Mouse (Mus musculus) forebrain, embryonic 15.5 days (tissue): ENCODE results near the gene Dmrt1. TPM values are rescaled to one million over a fixed set of nuclear protein-coding genes. Genes with fewer than 3 reads are reported as not detected.

Source experiments
- ATAC-seq: fragments of 200-750 bp; cut with Nextera tagmentation; replicated peaks from 2 replicates; pipeline ENCODE4 v1.8.0; 2017; ENCODE audit warnings: mild to moderate bottlenecking, moderate TSS enrichment, moderate library complexity
- H3K27ac ChIP-seq: fragments of 300-500 bp; sonication (generic); replicated peaks from 2 replicates; pipeline ENCODE4 v1.5.1; 2015; ENCODE audit warnings: mild to moderate bottlenecking, inconsistent platforms
- H3K27me3 ChIP-seq: fragments of 300-500 bp; sonication (generic); 2 replicates; pipeline ENCODE4 v1.6.1; 2015; ENCODE audit warnings: inconsistent platforms
- H3K36me3 ChIP-seq: fragments of 300-500 bp; sonication (generic); 2 replicates; pipeline ENCODE4 v1.6.1; 2015; ENCODE audit warnings: mild to moderate bottlenecking, inconsistent platforms
- H3K4me1 ChIP-seq: fragments of 300-500 bp; sonication (generic); 2 replicates; pipeline ENCODE4 v1.6.1; 2015; ENCODE audit warnings: inconsistent platforms
- H3K4me2 ChIP-seq: fragments of 300-500 bp; sonication (generic); replicated peaks from 2 replicates; pipeline ENCODE4 v1.6.1; 2015; ENCODE audit warnings: mild to moderate bottlenecking, inconsistent platforms
- H3K4me3 ChIP-seq: fragments of 300-500 bp; sonication (generic); 2 replicates; pipeline ENCODE4 v1.5.1; 2015; ENCODE audit warnings: mild to moderate bottlenecking, inconsistent platforms
- H3K9ac ChIP-seq: fragments of 300-500 bp; sonication (generic); replicated peaks from 2 replicates; pipeline ENCODE4 v1.6.1; 2015; ENCODE audit warnings: mild to moderate bottlenecking, inconsistent platforms
- H3K9me3 ChIP-seq: fragments of 300-500 bp; sonication (generic); 2 replicates; pipeline ENCODE4 v1.6.1; 2016; ENCODE audit warnings: inconsistent platforms
- WGBS: fragments of 180-500 bp; shearing (Covaris S2); methylation state at CpG from one replicate; pipeline ENCODE4 v1.1.7; 2015; ENCODE audit warnings: mixed read lengths; 5-methylcytosine and 5-hydroxymethylcytosine counted together
- polyA plus RNA-seq: library from polyadenylated mRNA; unstranded; fragments of >200 nt; fragmentation: Nextera tagmentation; extraction: Ambion mirVana; gene quantifications from 2 replicates; pipeline ENCODE4 v1.2.1, GENCODE M21; 2015

Gene Dmrt1
- polyA plus RNA-seq, 1 experiment from 2014 or later = 0.18 TPM

DNA sequence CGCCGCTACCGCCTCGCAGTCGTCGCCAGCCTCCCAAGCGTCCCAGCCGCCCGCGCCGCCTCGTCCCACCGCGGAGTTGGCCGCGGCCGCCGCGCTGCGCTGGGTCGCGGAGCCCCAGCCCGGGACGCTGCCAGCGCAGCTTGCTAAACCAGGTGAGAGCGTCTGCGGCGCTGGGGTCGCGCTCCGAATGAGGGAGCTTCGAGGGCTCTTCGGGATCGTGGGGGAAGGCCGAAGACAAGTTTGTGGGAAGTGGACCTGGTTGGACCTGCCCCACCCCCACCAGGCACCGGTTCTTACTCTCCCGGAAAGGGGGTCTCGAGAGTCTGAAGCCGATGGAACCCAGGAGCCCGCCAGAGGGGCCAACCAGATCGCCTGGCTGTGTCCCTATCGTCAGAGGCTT is 105.7 kb downstream of the Dmrt1 start:
- Histone ChIP-seq H3K27ac (peak overlapping the region; percentile 68), H3K4me2 (peak overlapping the region; percentile 72), H3K27me3 (peaks cover 63% of the 10 kb centered on the region), H3K4me1 (peaks cover 42% of the 10 kb centered on the region), H3K4me3 (peak overlapping the region; percentile 52), H3K9me3 (no peaks in the 10 kb centered on the region), H3K9ac (peak overlapping the region; percentile 56), H3K36me3 (no peaks in the 10 kb centered on the region)
- ATAC-seq = peak; percentile 27; the same call in 1 of the 2 replicates
- WGBS = under 1% methylated on average over 42 of the region's 42 CpGs

DNA sequence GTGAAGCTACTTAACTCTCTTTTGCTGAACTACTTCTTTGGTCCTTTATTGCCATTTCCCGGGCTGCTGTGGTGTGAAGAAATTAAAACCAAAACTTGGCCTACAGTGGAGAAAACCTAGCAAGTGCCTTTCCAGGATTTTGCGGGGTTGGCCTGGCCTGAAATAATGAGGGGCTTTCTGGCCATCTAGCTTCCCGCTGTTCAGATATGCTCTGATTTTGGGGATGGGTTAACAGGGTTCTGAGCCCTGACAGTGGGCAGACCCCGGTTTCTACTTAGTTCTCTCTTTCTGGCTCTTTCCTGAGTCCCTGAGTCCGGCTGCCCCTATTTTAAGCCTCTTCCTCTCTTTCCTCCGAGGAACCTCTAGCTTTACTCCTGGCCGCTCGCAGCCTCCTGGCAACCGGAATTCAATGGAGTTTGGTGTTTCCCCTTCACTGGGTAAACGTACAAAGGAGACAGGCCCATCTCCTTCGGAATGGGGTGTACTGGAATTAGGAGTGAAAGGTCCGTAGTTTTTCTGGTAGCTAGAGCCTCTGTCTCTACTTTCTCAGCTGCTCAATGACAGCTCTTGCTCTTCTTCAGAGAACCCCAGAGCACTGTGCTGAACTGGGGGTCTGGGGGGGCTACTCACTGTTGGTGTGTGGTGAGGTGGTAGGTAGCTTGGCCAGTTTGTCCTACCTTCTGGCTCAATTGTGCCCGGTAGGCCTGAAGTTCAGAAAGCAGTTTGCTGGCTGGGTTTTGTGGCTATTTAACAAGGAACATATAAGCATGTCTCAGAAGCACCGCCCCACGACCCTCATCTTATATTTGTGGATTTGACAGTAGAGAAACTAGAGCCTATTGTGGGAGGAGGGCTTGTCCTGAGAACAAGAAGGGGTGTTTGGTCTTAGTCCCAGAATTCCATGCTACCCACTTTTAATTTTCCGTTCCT is 106.7 kb downstream of the Dmrt1 start:
- 4% methylated on average over 16 of the region's 16 CpGs for WGBS
- peaks cover 56% of the 10 kb centered on the region for H3K27me3 ChIP-seq
- H3K9ac ChIP-seq = 0 out of 2 replicates have a peak overlapping the region, but pooled peaks have one; percentile 2
- ATAC-seq = no peak
- H3K27ac ChIP-seq = no peak overlapping the region; the same call in 1 of the 2 replicates
- H3K9me3 ChIP-seq = no peaks in the 10 kb centered on the region
- H3K4me3 ChIP-seq = peak overlapping the region; percentile 52
- H3K4me1 ChIP-seq = peaks cover 33% of the 10 kb centered on the region
- H3K36me3 ChIP-seq = no peaks in the 10 kb centered on the region
- peak overlapping the region; percentile 72 for H3K4me2 ChIP-seq

- peaks cover 56% of the 10 kb centered on the region for H3K27me3 ChIP-seq
- peaks cover 28% of the 10 kb centered on the region for H3K4me1 ChIP-seq
- no peaks in the 10 kb centered on the region for H3K36me3 ChIP-seq
- peak overlapping the region; percentile 7; the same call in 1 of the 2 replicates for H3K4me2 ChIP-seq
- no peak overlapping the region for H3K9ac ChIP-seq
- no peak for ATAC-seq
- WGBS = 6% methylated on average over 6 of the region's 6 CpGs
- no peaks in the 10 kb centered on the region for H3K9me3 ChIP-seq
- peak overlapping the region; percentile 5; the same call in 1 of the 2 replicates for H3K4me3 ChIP-seq
- H3K27ac ChIP-seq = no peak overlapping the region
Measured at GRCm38 (mm10) chr19:25612806-25613295, 107.4 kb downstream of the Dmrt1 start.

DNA sequence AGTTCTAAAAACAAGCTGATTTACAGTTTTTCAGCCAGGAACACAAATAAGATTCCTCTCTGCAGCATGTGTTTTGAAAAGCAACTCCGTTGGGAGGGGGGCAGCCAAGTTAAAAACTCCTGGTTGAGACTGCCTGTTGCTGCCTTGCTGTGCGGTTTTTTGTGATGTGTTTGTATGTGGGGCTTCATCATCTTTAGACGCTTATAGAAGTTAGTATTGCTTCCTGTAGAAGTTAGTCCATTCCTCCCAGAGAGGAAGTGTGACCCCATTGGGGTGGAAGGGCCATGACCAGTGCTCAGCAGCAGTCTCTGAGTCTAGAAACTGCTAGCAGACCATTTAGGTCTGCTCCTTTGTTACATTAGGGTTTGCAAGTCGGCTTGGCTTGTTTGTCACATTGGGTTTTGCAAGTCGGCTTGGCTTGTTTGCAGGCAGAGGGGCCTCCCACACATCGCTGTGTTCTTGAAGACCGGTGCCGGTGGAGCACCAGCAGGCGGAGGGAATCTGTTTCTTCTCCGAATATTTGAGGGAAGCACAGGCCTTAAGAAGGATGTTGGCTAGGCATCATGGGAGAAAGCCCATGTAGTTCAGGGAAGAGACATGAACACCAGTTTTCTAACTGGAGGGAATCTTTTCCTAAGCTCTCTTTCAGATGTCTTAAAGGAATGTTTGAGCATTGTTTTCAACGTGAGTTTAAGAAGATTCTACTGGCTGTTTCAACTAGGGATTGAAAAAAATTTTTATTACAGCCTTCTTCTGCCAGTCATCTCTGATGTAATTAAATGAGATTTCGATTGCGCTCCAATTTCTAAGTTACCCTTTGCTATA is 108.3 kb downstream of the Dmrt1 start:
- Histone ChIP-seq H3K4me1 (peaks cover 24% of the 10 kb centered on the region), H3K9me3 (no peaks in the 10 kb centered on the region), H3K9ac (no peak overlapping the region), H3K27me3 (peaks cover 49% of the 10 kb centered on the region), H3K4me3 (0 out of 2 replicates have a peak overlapping the region, but pooled peaks have one; percentile 5), H3K4me2 (peak overlapping the region; percentile 7), H3K27ac (no peak overlapping the region), H3K36me3 (no peaks in the 10 kb centered on the region)
- 7% methylated on average over 13 of the region's 13 CpGs for WGBS
- no peak for ATAC-seq

- 36% methylated on average over 6 of the region's 6 CpGs for WGBS
- no peak overlapping the region for H3K9ac ChIP-seq
- no peak overlapping the region for H3K4me3 ChIP-seq
- no peak for ATAC-seq
- no peaks in the 10 kb centered on the region for H3K9me3 ChIP-seq
- H3K4me2 ChIP-seq = no peak overlapping the region
- H3K36me3 ChIP-seq = no peaks in the 10 kb centered on the region
- peaks cover 59% of the 10 kb centered on the region for H3K27me3 ChIP-seq
- H3K4me1 ChIP-seq = peaks cover 9% of the 10 kb centered on the region
- H3K27ac ChIP-seq = no peak overlapping the region
Measured at GRCm38 (mm10) chr19:25615889-25616288, 110.5 kb downstream of the Dmrt1 start.

DNA sequence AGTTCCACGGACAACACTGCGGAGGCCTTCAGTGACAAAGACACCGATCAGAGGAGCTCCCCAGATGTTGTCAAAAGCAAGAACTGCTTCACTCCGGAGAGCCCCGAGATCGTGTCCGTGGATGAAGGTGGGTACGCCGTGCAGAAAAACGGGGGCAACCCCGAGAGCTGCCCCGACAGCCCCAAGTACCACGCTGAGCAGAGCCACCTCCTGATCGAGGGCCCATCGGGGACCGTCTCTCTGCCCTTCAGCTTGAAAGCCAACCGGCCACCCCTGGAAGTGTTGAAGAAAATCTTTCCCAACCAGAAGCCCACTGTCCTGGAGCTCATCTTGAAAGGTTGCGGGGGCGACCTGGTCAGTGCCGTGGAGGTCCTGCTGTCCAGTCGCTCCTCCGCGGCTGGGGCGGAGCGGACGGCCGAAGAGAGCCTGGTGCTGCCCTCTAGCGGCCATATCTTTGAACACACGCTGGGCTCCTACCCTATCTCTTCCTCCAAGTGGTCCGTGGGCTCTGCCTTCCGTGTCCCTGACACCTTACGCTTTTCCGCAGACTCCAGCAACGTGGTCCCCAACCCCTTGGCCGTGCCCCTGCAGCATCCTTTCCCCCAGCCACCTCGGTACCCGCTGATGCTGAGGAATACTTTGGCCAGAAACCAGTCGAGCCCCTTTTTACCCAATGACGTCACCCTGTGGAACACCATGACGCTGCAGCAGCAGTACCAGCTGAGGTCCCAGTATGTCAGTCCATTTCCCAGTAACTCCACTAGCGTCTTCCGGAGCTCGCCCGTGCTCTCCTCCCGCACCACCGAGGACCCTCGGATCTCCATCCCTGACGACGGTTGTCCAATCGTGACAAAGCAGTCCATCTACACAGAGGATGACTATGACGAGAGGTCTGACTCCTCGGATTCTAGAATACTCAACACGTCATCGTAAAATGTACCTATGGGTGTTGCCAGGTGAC is 117.2 kb downstream of the Dmrt1 start:
- Histone ChIP-seq H3K9ac (peak overlapping the region; percentile 28; the same call in 1 of the 2 replicates), H3K36me3 (no peaks in the 10 kb centered on the region), H3K4me2 (peak overlapping the region; percentile 51), H3K27me3 (peaks cover 32% of the 10 kb centered on the region; the same call in 1 of the 2 replicates), H3K27ac (no peak overlapping the region), H3K9me3 (no peaks in the 10 kb centered on the region), H3K4me1 (peaks cover 9% of the 10 kb centered on the region), H3K4me3 (peak overlapping the region; percentile 39)
- peak; percentile 70 for ATAC-seq
- WGBS = 40% methylated on average over 54 of the region's 54 CpGs

DNA sequence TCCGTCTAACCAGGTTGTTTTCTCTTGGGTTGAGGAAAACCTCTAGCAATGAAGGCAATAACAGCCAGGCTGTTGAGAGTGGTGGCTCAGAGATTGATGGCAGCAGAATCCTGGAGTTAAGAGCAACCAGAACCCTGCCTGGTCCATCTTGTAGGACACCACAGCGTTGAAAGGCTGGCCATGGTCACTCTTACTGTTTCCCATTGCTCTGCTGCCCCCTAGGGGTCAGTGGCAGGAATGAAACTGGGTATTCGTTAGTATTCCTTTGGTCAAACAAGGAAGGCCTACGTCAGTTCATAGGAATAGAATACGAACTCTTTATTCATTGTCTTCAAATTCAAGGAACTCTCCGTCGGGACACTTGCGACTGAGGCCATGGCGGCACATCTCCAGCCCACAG is 123.1 kb downstream of the Dmrt1 start:
- H3K27me3 ChIP-seq = 0 out of 2 replicates have a peak, but pooled peaks cover 9% of the 10 kb centered on the region
- WGBS = 11% methylated on average over 9 of the region's 9 CpGs
- no peak overlapping the region for H3K9ac ChIP-seq
- ATAC-seq = 0 out of 2 replicates have a peak, but pooled peaks have one; percentile 41
- H3K36me3 ChIP-seq = no peaks in the 10 kb centered on the region
- H3K9me3 ChIP-seq = no peaks in the 10 kb centered on the region
- H3K27ac ChIP-seq = no peak overlapping the region
- H3K4me1 ChIP-seq = no peaks in the 10 kb centered on the region
- no peak overlapping the region for H3K4me2 ChIP-seq
- H3K4me3 ChIP-seq = no peak overlapping the region

- Histone ChIP-seq H3K27ac (no peak overlapping the region), H3K36me3 (no peaks in the 10 kb centered on the region), H3K4me2 (no peak overlapping the region), H3K9me3 (no peaks in the 10 kb centered on the region), H3K4me1 (no peaks in the 10 kb centered on the region), H3K4me3 (peak overlapping the region; percentile 43; the same call in 1 of the 2 replicates), H3K27me3 (no peaks in the 10 kb centered on the region), H3K9ac (no peak overlapping the region)
- WGBS = 87% methylated on average over 5 of the region's 5 CpGs
- no peak for ATAC-seq
Measured at GRCm38 (mm10) chr19:25635119-25635518, 129.7 kb downstream of the Dmrt1 start.

- no peaks in the 10 kb centered on the region for H3K4me1 ChIP-seq
- H3K9ac ChIP-seq = peak overlapping the region; percentile 37
- 7% methylated on average over 22 of the region's 22 CpGs for WGBS
- H3K4me3 ChIP-seq = peak overlapping the region; percentile 43
- no peak overlapping the region for H3K27ac ChIP-seq
- H3K36me3 ChIP-seq = no peaks in the 10 kb centered on the region
- H3K9me3 ChIP-seq = no peaks in the 10 kb centered on the region
- ATAC-seq = peak; percentile 80
- no peaks in the 10 kb centered on the region for H3K27me3 ChIP-seq
- H3K4me2 ChIP-seq = peak overlapping the region; percentile 46
Measured at GRCm38 (mm10) chr19:25635622-25636244, 130.3 kb downstream of the Dmrt1 start.

DNA sequence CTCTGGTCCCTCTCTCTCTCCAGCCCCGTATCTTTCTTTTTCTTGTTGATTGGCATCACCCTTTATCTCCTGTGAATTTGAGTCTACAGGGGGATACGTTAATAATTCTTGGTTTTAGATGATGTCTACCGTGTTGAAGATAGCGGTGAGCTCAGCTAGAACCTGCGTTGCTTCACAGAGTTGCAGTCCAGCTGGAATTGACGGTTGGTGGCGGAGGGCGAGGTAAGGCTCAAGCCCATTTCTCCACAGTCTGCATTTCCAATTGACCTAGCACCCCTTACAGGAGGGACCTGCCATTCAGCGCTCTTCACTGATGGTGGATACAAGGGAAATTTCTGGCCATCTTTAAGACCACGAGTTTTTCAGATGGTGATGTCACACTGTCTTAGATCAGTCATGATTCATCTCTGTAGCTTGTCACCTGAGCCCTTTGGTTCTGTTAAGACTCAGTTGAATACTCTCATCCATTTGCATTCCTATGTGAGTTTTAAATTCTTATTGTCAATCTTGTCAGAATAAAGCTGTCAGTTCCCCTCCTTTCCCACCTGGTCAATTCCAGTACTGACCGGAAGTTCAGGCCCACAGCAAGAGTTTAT is 133.4 kb downstream of the Dmrt1 start:
- Histone ChIP-seq H3K27me3 (no peaks in the 10 kb centered on the region), H3K27ac (no peak overlapping the region), H3K4me1 (no peaks in the 10 kb centered on the region), H3K36me3 (no peaks in the 10 kb centered on the region), H3K4me3 (no peak overlapping the region), H3K9me3 (no peaks in the 10 kb centered on the region), H3K4me2 (no peak overlapping the region), H3K9ac (no peak overlapping the region)
- no peak for ATAC-seq
- 78% methylated on average over 11 of the region's 11 CpGs for WGBS
